ENCODE assay signal across 8 mouse cellular contexts in genomic region chr7:3292791-3293190, GRCm38 (mm10). TPM values are rescaled to one million over a fixed set of nuclear protein-coding genes. Genes with fewer than 3 reads are reported as not detected.
DNase-seq lines count a peak whose midpoint lies in the region; ATAC-seq and TF ChIP-seq lines count a peak whose summit lies in the region.

No protein-coding gene starts in this region.

- peak overlapping the region; percentile 41 for H3K4me2 ChIP-seq in forebrain, postnatal 0 days (ENCODE audit: low read depth)
- peak overlapping the region; percentile 47 for H3K4me2 ChIP-seq in hindbrain, embryonic 13.5 days
- H3K4me2 ChIP-seq in midbrain, postnatal 0 days (ENCODE audit: low read depth, low read length, poor library complexity, severe bottlenecking): peak overlapping the region; percentile 42

- ATAC-seq in cerebellum, adult (ENCODE audit: insufficient number of reproducible peaks, low FRiP score, low TSS enrichment): no peak
- ATAC-seq in forebrain, postnatal 0 days: no peak
- ATAC-seq in hindbrain, embryonic 13.5 days (ENCODE audit: low FRiP score): no peak
- no peak for ATAC-seq in midbrain, postnatal 0 days (ENCODE audit: low FRiP score)

- peak overlapping the region; percentile 31 for H3K9ac ChIP-seq in forebrain, postnatal 0 days
- H3K9ac ChIP-seq in hindbrain, embryonic 13.5 days: peak overlapping the region; percentile 60
- H3K9ac ChIP-seq in liver, adult 2 months (ENCODE audit: low read depth, low read length): peak overlapping the region; percentile 62
- H3K9ac ChIP-seq in midbrain, postnatal 0 days (replicated peaks; ENCODE audit: low read length, poor library complexity, severe bottlenecking): no peak overlapping the region

- H3K4me3 ChIP-seq in forebrain, postnatal 0 days (ENCODE audit: low read depth, low read length): no peak overlapping the region
- peak overlapping the region; percentile 27 for H3K4me3 ChIP-seq in hindbrain, embryonic 13.5 days
- peak overlapping the region; percentile 70 for H3K4me3 ChIP-seq in liver, adult 2 months (ENCODE audit: insufficient read depth, low read depth, low read length)
- H3K4me3 ChIP-seq in midbrain, postnatal 0 days (ENCODE audit: low read depth, low read length): no peak overlapping the region
- peak overlapping the region; percentile 67 for H3K4me3 ChIP-seq in testis, adult 2 months (ENCODE audit: control insufficient read depth, low read depth, low read length)

- no peak overlapping the region for H3K27ac ChIP-seq in forebrain, postnatal 0 days (ENCODE audit: low read depth, low read length)
- no peak overlapping the region for H3K27ac ChIP-seq in hindbrain, embryonic 13.5 days
- peak overlapping the region; percentile 67 for H3K27ac ChIP-seq in liver, adult 2 months (replicated peaks; ENCODE audit: insufficient read depth, low read depth, low read length)
- H3K27ac ChIP-seq in midbrain, postnatal 0 days (ENCODE audit: low read depth, low read length): no peak overlapping the region
- H3K27ac ChIP-seq in testis, adult 2 months (ENCODE audit: control insufficient read depth, insufficient read depth, low read depth, low read length): no peak overlapping the region

- WGBS in forebrain, postnatal 0 days: 7% methylated on average over 14 of the region's 14 CpGs
- 4% methylated on average over 14 of the region's 14 CpGs for WGBS in hindbrain, embryonic 13.5 days
- 2% methylated on average over 14 of the region's 14 CpGs for WGBS in liver, adult 2 months
- WGBS in midbrain, postnatal 0 days: 8% methylated on average over 14 of the region's 14 CpGs

- peak; percentile 53 for DNase-seq in cerebellum, adult 11-12 months
- peak; percentile 86 for DNase-seq in c-Kit-positive CD71-negative TER-119-negative erythroid progenitor cells, embryonic 14.5 days (ENCODE audit: low read depth)
- DNase-seq in forebrain, postnatal 0 days: no peak
- DNase-seq in liver, adult 2 months (ENCODE audit: extremely low read depth, low read depth, low spot score): peak; percentile 90
- peak; percentile 41 for DNase-seq in midbrain, postnatal 0 days (ENCODE audit: low spot score)

- no peaks in the 10 kb centered on the region for H3K9me3 ChIP-seq in forebrain, postnatal 0 days (ENCODE audit: low read length)
- no peaks in the 10 kb centered on the region for H3K9me3 ChIP-seq in hindbrain, embryonic 13.5 days
- H3K9me3 ChIP-seq in midbrain, postnatal 0 days (ENCODE audit: low read length): no peaks in the 10 kb centered on the region

- peaks cover 6% of the 10 kb centered on the region for H3K4me1 ChIP-seq in forebrain, postnatal 0 days (ENCODE audit: insufficient read depth)
- peaks cover 40% of the 10 kb centered on the region for H3K4me1 ChIP-seq in hindbrain, embryonic 13.5 days (replicated peaks)
- peaks cover 18% of the 10 kb centered on the region for H3K4me1 ChIP-seq in liver, adult 2 months (ENCODE audit: control insufficient read depth, insufficient read depth, low read length)
- no peaks in the 10 kb centered on the region; the same call in 1 of the 2 replicates for H3K4me1 ChIP-seq in midbrain, postnatal 0 days (ENCODE audit: insufficient read depth, low read length)
- peaks cover 21% of the 10 kb centered on the region for H3K4me1 ChIP-seq in testis, adult 2 months (ENCODE audit: control insufficient read depth, insufficient read depth, low read length)

- peaks cover 22% of the 10 kb centered on the region for H3K36me3 ChIP-seq in forebrain, postnatal 0 days (ENCODE audit: insufficient read depth)
- peaks cover 39% of the 10 kb centered on the region for H3K36me3 ChIP-seq in hindbrain, embryonic 13.5 days
- peaks cover 7% of the 10 kb centered on the region; the same call in 1 of the 2 replicates for H3K36me3 ChIP-seq in liver, adult 2 months (ENCODE audit: control insufficient read depth, insufficient read depth, low read length)
- H3K36me3 ChIP-seq in midbrain, postnatal 0 days (ENCODE audit: insufficient read depth, low read length): peaks cover 22% of the 10 kb centered on the region
- H3K36me3 ChIP-seq in testis, adult 2 months (ENCODE audit: control insufficient read depth, insufficient read depth, low read length): no peaks in the 10 kb centered on the region

- peaks cover 16% of the 10 kb centered on the region for H3K79me2 ChIP-seq in liver, adult 2 months (ENCODE audit: control insufficient read depth, insufficient read depth, low read length)

- no peaks in the 10 kb centered on the region for H3K27me3 ChIP-seq in forebrain, postnatal 0 days (ENCODE audit: insufficient read depth, low read length)
- H3K27me3 ChIP-seq in hindbrain, embryonic 13.5 days: no peaks in the 10 kb centered on the region
- no peaks in the 10 kb centered on the region for H3K27me3 ChIP-seq in liver, adult 2 months (ENCODE audit: control insufficient read depth, insufficient read depth, low read length)
- H3K27me3 ChIP-seq in midbrain, postnatal 0 days (ENCODE audit: insufficient read depth, low read length): no peaks in the 10 kb centered on the region
- H3K27me3 ChIP-seq in testis, adult 2 months (ENCODE audit: control insufficient read depth, insufficient read depth, low read length): no peaks in the 10 kb centered on the region

- peak; percentile 60; the same call in 1 of the 2 replicates for TF ChIP-seq POLR2A in liver, adult 2 months (IDR thresholded peaks at IDR 0.05; ENCODE audit: extremely low read depth, insufficient read depth, low read length)
- no peak for TF ChIP-seq POLR2A in testis, adult 2 months (IDR thresholded peaks at IDR 0.05; ENCODE audit: control insufficient read depth, low read depth, low read length)

- no peak for TF ChIP-seq CTCF in forebrain, postnatal 0 days (IDR thresholded peaks at IDR 0.05; ENCODE audit: low read depth)
- no peak for TF ChIP-seq CTCF in liver, adult 2 months (IDR thresholded peaks at IDR 0.05; ENCODE audit: low read depth, low read length)
- no peak for TF ChIP-seq CTCF in midbrain, postnatal 0 days (IDR thresholded peaks at IDR 0.05)
- no peak for TF ChIP-seq CTCF in testis, adult 2 months (IDR thresholded peaks at IDR 0.05; ENCODE audit: control insufficient read depth, insufficient read depth, insufficient replicate concordance, low read depth, low read length)

RNA-seq across cellular contexts. Expression of gene Prkcg, which starts 3.8 kb away (rescaled TPM):
- 10.2 and 17.3 TPM in 2 replicates for total RNA-seq in forebrain, postnatal 0 days (2014; rRNA removed)
- 12.1 and 15.1 TPM in 2 replicates for polyA plus RNA-seq in forebrain, postnatal 0 days (2015; fragmentation: Nextera tagmentation; extraction: Ambion mirVana)
- 0.81 and 0.83 TPM in 2 replicates for polyA plus RNA-seq in hindbrain, embryonic 13.5 days (2015; fragmentation: Nextera tagmentation; extraction: Ambion mirVana)
- under 0.01 and 0.54 TPM in 2 replicates for total RNA-seq in liver, adult 2 months (2014; rRNA removed)
- 0.19 and 0.26 TPM in 2 replicates for polyA plus RNA-seq in liver, adult 2 months (2012; rRNA removed)
- 11.5 and 12.5 TPM in 2 replicates for total RNA-seq in midbrain, postnatal 0 days (2014; rRNA removed)
- 6.0 and 7.4 TPM in 2 replicates for polyA plus RNA-seq in midbrain, postnatal 0 days (2015; fragmentation: Nextera tagmentation; extraction: Ambion mirVana)
- polyA plus RNA-seq in testis, adult 2 months (2012; rRNA removed): 0.68 and 1.1 TPM in 2 replicates

RNA-seq across cellular contexts. Expression of gene Myadm, which starts 3.9 kb away (rescaled TPM):
- total RNA-seq in forebrain, postnatal 0 days (2014; rRNA removed): 16.2 and 22.3 TPM in 2 replicates
- polyA plus RNA-seq in forebrain, postnatal 0 days (2015; fragmentation: Nextera tagmentation; extraction: Ambion mirVana): 14.0 and 22.3 TPM in 2 replicates
- polyA plus RNA-seq in hindbrain, embryonic 13.5 days (2015; fragmentation: Nextera tagmentation; extraction: Ambion mirVana): 29.0 and 29.8 TPM in 2 replicates
- total RNA-seq in liver, adult 2 months (2014; rRNA removed): 6.6 and 9.6 TPM in 2 replicates
- 54.8 and 63.0 TPM in 2 replicates for polyA plus RNA-seq in liver, adult 2 months (2012; rRNA removed)
- 27.4 and 39.4 TPM in 2 replicates for total RNA-seq in midbrain, postnatal 0 days (2014; rRNA removed)
- polyA plus RNA-seq in midbrain, postnatal 0 days (2015; fragmentation: Nextera tagmentation; extraction: Ambion mirVana): 24.2 and 27.2 TPM in 2 replicates
- 20.4 and 21.6 TPM in 2 replicates for polyA plus RNA-seq in testis, adult 2 months (2012; rRNA removed)

RNA-seq across cellular contexts. Expression of gene Cacng7, which starts 40.0 kb away (rescaled TPM):
- 73.4 and 78.9 TPM in 2 replicates for total RNA-seq in forebrain, postnatal 0 days (2014; rRNA removed)
- 2.3 and 2.5 TPM in 2 replicates for polyA plus RNA-seq in forebrain, postnatal 0 days (2015; fragmentation: Nextera tagmentation; extraction: Ambion mirVana)
- 4.3 and 4.7 TPM in 2 replicates for polyA plus RNA-seq in hindbrain, embryonic 13.5 days (2015; fragmentation: Nextera tagmentation; extraction: Ambion mirVana)
- 0.13 and 0.37 TPM in 2 replicates for total RNA-seq in liver, adult 2 months (2014; rRNA removed)
- polyA plus RNA-seq in liver, adult 2 months (2012; rRNA removed): 0.29 and 0.86 TPM in 2 replicates
- 78.5 and 115 TPM in 2 replicates for total RNA-seq in midbrain, postnatal 0 days (2014; rRNA removed)
- 2.9 and 3.7 TPM in 2 replicates for polyA plus RNA-seq in midbrain, postnatal 0 days (2015; fragmentation: Nextera tagmentation; extraction: Ambion mirVana)
- polyA plus RNA-seq in testis, adult 2 months (2012; rRNA removed): 1.9 and 2.1 TPM in 2 replicates

RNA-seq across cellular contexts. Expression of gene Nlrp12, which starts 43.3 kb away (rescaled TPM):
- total RNA-seq in forebrain, postnatal 0 days (2014; rRNA removed): not detected in 2 replicates
- polyA plus RNA-seq in forebrain, postnatal 0 days (2015; fragmentation: Nextera tagmentation; extraction: Ambion mirVana): 0.04 and 0.05 TPM in 2 replicates
- 0.05 TPM in 1 of 2 replicates, not detected in the other for polyA plus RNA-seq in hindbrain, embryonic 13.5 days (2015; fragmentation: Nextera tagmentation; extraction: Ambion mirVana)
- total RNA-seq in liver, adult 2 months (2014; rRNA removed): 5.8 and 7.0 TPM in 2 replicates
- polyA plus RNA-seq in liver, adult 2 months (2012; rRNA removed): 1.4 and 2.6 TPM in 2 replicates
- total RNA-seq in midbrain, postnatal 0 days (2014; rRNA removed): 0.05 and 0.16 TPM in 2 replicates
- polyA plus RNA-seq in midbrain, postnatal 0 days (2015; fragmentation: Nextera tagmentation; extraction: Ambion mirVana): 0.09 TPM in 1 of 2 replicates, not detected in the other
- 0.02 and 0.04 TPM in 2 replicates for polyA plus RNA-seq in testis, adult 2 months (2012; rRNA removed)

Comparison
In these comparisons a context has a peak if more than half of its experiments do, and no peak if none do; other contexts are left out.
1. H3K4me3 ChIP-seq: peak in hindbrain, embryonic 13.5 days (single experiment), liver, adult 2 months (single experiment) and testis, adult 2 months (single experiment); none in forebrain, postnatal 0 days (single experiment) and midbrain, postnatal 0 days (single experiment).
2. Peak in every context shown above with its lines, with median percentiles within 50 percentile points of each other: H3K4me2 ChIP-seq.